ENCODE assay signal across 31 mouse cellular contexts in genomic region chr16:78015401-78015800, GRCm38 (mm10).
DNase-seq lines count a peak whose midpoint lies in the region; ATAC-seq and TF ChIP-seq lines count a peak whose summit lies in the region.
"Had no signal": no experiment of that assay in that cellular context is flagged by ENCODE, and none has a peak within 500 bp of the region (broad histone marks: within the 10 kb centered on the region; RNA-seq: fewer than 3 reads in every experiment).

No protein-coding gene starts in this region.

- no peak overlapping the region for H3K4me3 ChIP-seq in forebrain, embryonic 15.5 days
- no peak overlapping the region for H3K4me3 ChIP-seq in forebrain, postnatal 0 days (ENCODE audit: low read depth, low read length)
- H3K4me3 ChIP-seq in hindbrain, embryonic 11.5 days (ENCODE audit: low read depth, low read length) = no peak overlapping the region
- H3K4me3 ChIP-seq: embryonic facial prominence, embryonic 12.5 days; heart, embryonic 10.5 days; hindbrain, embryonic 15.5 days; limb, embryonic 13.5 days; liver, embryonic 12.5 days; neural tube, embryonic 12.5 days had no signal

- intact Hi-C loops in heart, postnatal 25 days (cut with DNase I) = no loop called here

- DNase-seq in forebrain, postnatal 0 days = no peak
- DNase-seq in heart, adult 9 months (ENCODE audit: low spot score in 2 of 2) = peak; percentile 1 to 2
- DNase-seq in heart, postnatal 25 days (ENCODE audit: low spot score) = no peak
- DNase-seq in fibroblast of lung, adult 2 months (ENCODE audit: low read depth) = peak; percentile 24
- DNase-seq in hindbrain, embryonic 11.5 days (ENCODE audit: low spot score) = no peak
- DNase-seq: adrenal gland, postnatal 10 days; cerebellum, adult 11 months; cerebellum, adult 9-10 months; cerebellum, postnatal 36 days; gastrocnemius, postnatal 36 days; kidney, adult 2 months; kidney, postnatal 4 days; liver, postnatal 0 days; lung, postnatal 36 days; right cerebral cortex, postnatal 4 days; thymus, adult 2 months; thymus, postnatal 36 days had no signal

- no peak overlapping the region for H3K4me2 ChIP-seq in forebrain, embryonic 15.5 days (replicated peaks)
- H3K4me2 ChIP-seq in forebrain, postnatal 0 days (ENCODE audit: low read depth) = no peak overlapping the region
- no peak overlapping the region for H3K4me2 ChIP-seq in hindbrain, embryonic 11.5 days (replicated peaks; ENCODE audit: low read depth, low read length)
- H3K4me2 ChIP-seq: embryonic facial prominence, embryonic 12.5 days; hindbrain, embryonic 15.5 days; limb, embryonic 13.5 days; liver, embryonic 12.5 days; midbrain, embryonic 11.5 days; neural tube, embryonic 12.5 days had no signal

- WGBS in forebrain, embryonic 15.5 days = 35% methylated on average over 2 of the region's 2 CpGs
- WGBS in forebrain, postnatal 0 days = 34% methylated on average over 2 of the region's 2 CpGs
- WGBS in hindbrain, embryonic 11.5 days = 76% methylated on average over 2 of the region's 2 CpGs

- no peak for TF ChIP-seq CTCF in forebrain, postnatal 0 days (IDR thresholded peaks at IDR 0.05; ENCODE audit: low read depth)

- no peaks in the 10 kb centered on the region for H3K9me3 ChIP-seq in forebrain, embryonic 15.5 days
- H3K9me3 ChIP-seq in forebrain, postnatal 0 days (ENCODE audit: low read length) = no peaks in the 10 kb centered on the region
- H3K9me3 ChIP-seq in hindbrain, embryonic 11.5 days (ENCODE audit: control insufficient read depth, low read length) = no peaks in the 10 kb centered on the region
- H3K9me3 ChIP-seq: embryonic facial prominence, embryonic 12.5 days; heart, embryonic 10.5 days; hindbrain, embryonic 15.5 days; limb, embryonic 13.5 days; liver, embryonic 12.5 days; neural tube, embryonic 12.5 days had no signal

- H3K27me3 ChIP-seq in forebrain, embryonic 15.5 days = no peaks in the 10 kb centered on the region
- H3K27me3 ChIP-seq in forebrain, postnatal 0 days (ENCODE audit: insufficient read depth, low read length) = no peaks in the 10 kb centered on the region
- H3K27me3 ChIP-seq in hindbrain, embryonic 11.5 days (ENCODE audit: control insufficient read depth, insufficient read depth, low read length) = no peaks in the 10 kb centered on the region
- H3K27me3 ChIP-seq: embryonic facial prominence, embryonic 12.5 days; hindbrain, embryonic 15.5 days; limb, embryonic 13.5 days; liver, embryonic 12.5 days; neural tube, embryonic 12.5 days had no signal

- ATAC-seq in forebrain, embryonic 15.5 days (replicated peaks) = no peak
- ATAC-seq in forebrain, postnatal 0 days = no peak
- no peak for ATAC-seq in inflammation-experienced regulatory T-cells, adult 6 months
- ATAC-seq in hindbrain, embryonic 11.5 days (ENCODE audit: low FRiP score) = no peak
- ATAC-seq: activated CD4-positive, CD25-positive, alpha-beta regulatory T cell, adult 4 months; CD4-positive, CD25-positive, alpha-beta regulatory T cell, adult 4 months; forebrain, embryonic 14.5 days; liver, embryonic 12.5 days; liver, postnatal 0 days; midbrain, embryonic 16.5 days had no signal

- no peaks in the 10 kb centered on the region for H3K36me3 ChIP-seq in forebrain, embryonic 15.5 days
- H3K36me3 ChIP-seq in forebrain, postnatal 0 days (ENCODE audit: insufficient read depth) = no peaks in the 10 kb centered on the region
- no peaks in the 10 kb centered on the region for H3K36me3 ChIP-seq in hindbrain, embryonic 11.5 days (ENCODE audit: control insufficient read depth, insufficient read depth, low read length)
- H3K36me3 ChIP-seq: embryonic facial prominence, embryonic 12.5 days; heart, embryonic 10.5 days; hindbrain, embryonic 15.5 days; limb, embryonic 13.5 days; liver, embryonic 12.5 days; neural tube, embryonic 12.5 days had no signal

- peak overlapping the region; percentile 57 for H3K27ac ChIP-seq in forebrain, embryonic 15.5 days (replicated peaks)
- no peak overlapping the region for H3K27ac ChIP-seq in forebrain, postnatal 0 days (ENCODE audit: low read depth, low read length)
- no peak overlapping the region for H3K27ac ChIP-seq in hindbrain, embryonic 11.5 days (ENCODE audit: low read depth, low read length)
- H3K27ac ChIP-seq: embryonic facial prominence, embryonic 12.5 days; heart, embryonic 10.5 days; hindbrain, embryonic 15.5 days; kidney, postnatal 0 days; limb, embryonic 13.5 days; liver, embryonic 12.5 days; neural tube, embryonic 12.5 days had no signal

- no peak overlapping the region for H3K9ac ChIP-seq in forebrain, embryonic 15.5 days (replicated peaks)
- no peak overlapping the region for H3K9ac ChIP-seq in forebrain, postnatal 0 days
- no peak overlapping the region for H3K9ac ChIP-seq in hindbrain, embryonic 11.5 days (ENCODE audit: low read depth, low read length)
- H3K9ac ChIP-seq: embryonic facial prominence, embryonic 12.5 days; hindbrain, embryonic 15.5 days; limb, embryonic 13.5 days; liver, embryonic 12.5 days; liver, postnatal 0 days; neural tube, embryonic 12.5 days had no signal

- peaks cover 17% of the 10 kb centered on the region; the same call in 1 of the 2 replicates for H3K4me1 ChIP-seq in forebrain, embryonic 15.5 days
- H3K4me1 ChIP-seq in forebrain, postnatal 0 days (ENCODE audit: insufficient read depth) = no peaks in the 10 kb centered on the region
- H3K4me1 ChIP-seq in hindbrain, embryonic 11.5 days (replicated peaks; ENCODE audit: control insufficient read depth, insufficient read depth, low read length) = no peaks in the 10 kb centered on the region
- H3K4me1 ChIP-seq: embryonic facial prominence, embryonic 12.5 days; heart, embryonic 10.5 days; limb, embryonic 13.5 days; liver, embryonic 12.5 days; neural tube, embryonic 12.5 days had no signal

Comparison
In these comparisons a context has a peak if more than half of its experiments do, and no peak if none do; other contexts are left out.
1. DNase-seq: peak in heart, adult 9 months (2 of 2) and fibroblast of lung, adult 2 months (single experiment); none in forebrain, postnatal 0 days (single experiment), heart, postnatal 25 days (single experiment) and hindbrain, embryonic 11.5 days (single experiment).